Mouse (Mus musculus): ENCODE results near the gene Gm10722. TPM values are rescaled to one million over a fixed set of nuclear protein-coding genes. Genes with fewer than 3 reads are reported as not detected.
"Not testable (repeated sequence)": the region's sequence is repeated elsewhere in the genome, so short reads cannot be mapped to it uniquely, and the experiment has no call there.

Gene Gm10722
- polyA plus RNA-seq, 1 experiment from 2014 or later: not detected

DNA sequence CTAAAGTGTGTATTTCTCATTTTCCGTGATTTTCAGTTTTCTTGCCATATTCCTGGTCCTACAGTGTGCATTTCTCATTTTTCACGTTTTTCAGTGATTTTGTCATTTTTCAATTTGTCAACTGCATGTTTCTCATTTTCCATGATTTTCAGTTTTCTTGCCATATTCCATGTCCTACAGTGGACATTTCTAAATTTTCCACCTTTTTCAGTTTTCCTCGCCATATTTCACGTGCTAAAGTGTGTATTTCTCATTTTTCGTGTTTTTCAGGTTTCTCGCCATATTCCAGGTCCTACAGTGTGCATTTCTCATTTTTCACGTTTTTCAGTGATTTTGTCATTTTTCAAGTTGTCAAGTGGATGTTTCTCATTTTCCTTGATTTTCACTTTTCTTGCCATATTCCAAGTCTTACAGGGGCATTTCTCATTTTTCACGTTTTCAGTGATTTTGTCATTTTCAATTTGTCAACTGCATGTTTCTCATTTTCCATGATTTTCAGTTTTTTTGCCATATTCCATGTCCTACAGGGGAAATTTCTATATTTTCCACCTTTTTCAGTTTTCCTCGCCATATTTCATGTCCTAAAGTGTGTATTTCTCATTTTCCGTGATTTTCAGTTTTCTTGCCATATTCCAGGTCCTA, 30.1 kb downstream of the Gm10722 start:
- not testable (repeated sequence) for H3K36me3 ChIP-seq (ENCODE audit: control insufficient read depth, insufficient read depth, low read length); H3K4me2 ChIP-seq (replicated peaks; ENCODE audit: low read depth); H3K9ac ChIP-seq (ENCODE audit: low read length); H3K4me3 ChIP-seq (ENCODE audit: low read depth, low read length); H3K9me3 ChIP-seq (ENCODE audit: control insufficient read depth, low read length); H3K27ac ChIP-seq (replicated peaks); H3K27me3 ChIP-seq (ENCODE audit: control insufficient read depth, insufficient read depth, low read length); H3K4me1 ChIP-seq (replicated peaks; ENCODE audit: control insufficient read depth, insufficient read depth)
- ATAC-seq (ENCODE audit: low FRiP score, low TSS enrichment) (peak; percentile 43; the same call in 1 of the 2 replicates), DNase-seq (ENCODE audit: low spot score) (peak; percentile 72)
- 51% methylated on average over 2 of the region's 10 CpGs for WGBS

DNA sequence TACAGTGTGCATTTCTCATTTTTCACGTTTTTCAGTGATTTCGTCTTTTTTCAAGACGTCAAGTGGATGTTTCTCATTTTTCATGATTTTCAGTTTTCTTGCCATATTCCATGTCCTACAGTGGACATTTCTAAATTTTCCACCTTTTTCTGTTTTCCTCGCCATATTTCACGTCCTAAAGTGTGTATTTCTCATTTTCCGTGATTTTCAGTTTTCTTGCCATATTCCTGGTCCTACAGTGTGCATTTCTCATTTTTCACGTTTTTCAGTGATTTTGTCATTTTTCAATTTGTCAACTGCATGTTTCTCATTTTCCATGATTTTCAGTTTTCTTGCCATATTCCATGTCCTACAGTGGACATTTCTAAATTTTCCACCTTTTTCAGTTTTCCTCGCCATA, 33.6 kb downstream of the Gm10722 start, which contains the start of gene Gm17535:
TSS of gene Gm17535 (plus strand) at position 301 of the 400 bp plus-strand sequence.
- H3K4me3 ChIP-seq (ENCODE audit: low read depth, low read length); H3K4me2 ChIP-seq (replicated peaks; ENCODE audit: low read depth); DNase-seq (ENCODE audit: low spot score); H3K36me3 ChIP-seq (ENCODE audit: control insufficient read depth, insufficient read depth, low read length); H3K27me3 ChIP-seq (ENCODE audit: control insufficient read depth, insufficient read depth, low read length); H3K9me3 ChIP-seq (ENCODE audit: control insufficient read depth, low read length); H3K4me1 ChIP-seq (replicated peaks; ENCODE audit: control insufficient read depth, insufficient read depth); ATAC-seq (ENCODE audit: low FRiP score, low TSS enrichment); H3K27ac ChIP-seq (replicated peaks); H3K9ac ChIP-seq (ENCODE audit: low read length): not testable (repeated sequence)
- no CpG with 5 or more reads among the region's 8 CpGs for WGBS

GRCm38 (mm10) chr9:3036577-3036976, 35.9 kb downstream of the Gm10722 start, which contains the start of gene Gm10715:
Gene Gm10715, plus strand, starts transcription at chr9:3036877.
- H3K27me3 ChIP-seq (ENCODE audit: control insufficient read depth, insufficient read depth, low read length); ATAC-seq (ENCODE audit: low FRiP score, low TSS enrichment); H3K36me3 ChIP-seq (ENCODE audit: control insufficient read depth, insufficient read depth, low read length); H3K4me2 ChIP-seq (replicated peaks; ENCODE audit: low read depth); H3K4me3 ChIP-seq (ENCODE audit: low read depth, low read length); H3K9ac ChIP-seq (ENCODE audit: low read length); H3K9me3 ChIP-seq (ENCODE audit: control insufficient read depth, low read length); H3K27ac ChIP-seq (replicated peaks); H3K4me1 ChIP-seq (replicated peaks; ENCODE audit: control insufficient read depth, insufficient read depth); DNase-seq (ENCODE audit: low spot score): not testable (repeated sequence)
- WGBS: 73% methylated on average over 6 of the region's 8 CpGs

GRCm38 (mm10) chr9:3038161-3038560, 37.4 kb downstream of the Gm10722 start:
- 65% methylated on average over 4 of the region's 4 CpGs for WGBS
- H3K27ac ChIP-seq (replicated peaks); H3K4me3 ChIP-seq (ENCODE audit: low read depth, low read length); H3K27me3 ChIP-seq (ENCODE audit: control insufficient read depth, insufficient read depth, low read length); H3K9ac ChIP-seq (ENCODE audit: low read length); DNase-seq (ENCODE audit: low spot score); H3K9me3 ChIP-seq (ENCODE audit: control insufficient read depth, low read length); H3K4me1 ChIP-seq (replicated peaks; ENCODE audit: control insufficient read depth, insufficient read depth); H3K36me3 ChIP-seq (ENCODE audit: control insufficient read depth, insufficient read depth, low read length); H3K4me2 ChIP-seq (replicated peaks; ENCODE audit: low read depth); ATAC-seq (ENCODE audit: low FRiP score, low TSS enrichment): not testable (repeated sequence)

Small RNA genes within 50 kb of the gene (microRNA-seq; reads per million reads assigned to microRNA genes)
- not detected for gene Mir101c

Other genes with a start within 250 kb of the Gm10722 start
- gene Gm11168, start 2.4 kb downstream of the Gm10722 start, polyA plus RNA-seq (2015; fragmentation: Nextera tagmentation; extraction: Ambion mirVana): 10.8 TPM in 1 of 2 replicates, not detected in the other
- gene Gm10721, start 12.2 kb downstream of the Gm10722 start, polyA plus RNA-seq (2015; fragmentation: Nextera tagmentation; extraction: Ambion mirVana): 34.5 TPM in 1 of 2 replicates, not detected in the other
- gene Gm10720, start 14.7 kb downstream of the Gm10722 start, polyA plus RNA-seq (2015; fragmentation: Nextera tagmentation; extraction: Ambion mirVana): 6.5 TPM in 1 of 2 replicates, not detected in the other
- gene Gm10719, start 16.5 kb downstream of the Gm10722 start, polyA plus RNA-seq (2015; fragmentation: Nextera tagmentation; extraction: Ambion mirVana): 20.3 TPM in 1 of 2 replicates, not detected in the other
- 0.93 and 80.3 TPM in 2 replicates for gene Gm10718, start 22.6 kb downstream of the Gm10722 start, polyA plus RNA-seq (2015; fragmentation: Nextera tagmentation; extraction: Ambion mirVana)
- 0.32 and 21.1 TPM in 2 replicates for gene Gm10717, start 24.5 kb downstream of the Gm10722 start, polyA plus RNA-seq (2015; fragmentation: Nextera tagmentation; extraction: Ambion mirVana)
- gene Gm17535, start 33.7 kb downstream of the Gm10722 start, polyA plus RNA-seq (2015; fragmentation: Nextera tagmentation; extraction: Ambion mirVana): 2.1 TPM in 1 of 2 replicates, not detected in the other
- gene Gm10715, start 36.0 kb downstream of the Gm10722 start, polyA plus RNA-seq (2015; fragmentation: Nextera tagmentation; extraction: Ambion mirVana): 0.48 TPM in 1 of 2 replicates, not detected in the other

All from stomach, postnatal 0 days (tissue).